ENCODE assay signal across 8 mouse cellular contexts in genomic region chr2:38511487-38512307, GRCm38 (mm10). TPM values are rescaled to one million over a fixed set of nuclear protein-coding genes. Genes with fewer than 3 reads are reported as not detected.
A peak's percentile ranks its signal among the peaks of the same experiment; 100 is the strongest.
DNase-seq lines count a peak whose midpoint lies in the region; ATAC-seq and TF ChIP-seq lines count a peak whose summit lies in the region.

Gene Nek6, plus strand, starts transcription at chr2:38511643.

- peaks cover 42% of the 10 kb centered on the region for H3K4me1 ChIP-seq in embryonic facial prominence, embryonic 13.5 days
- peaks cover 37% of the 10 kb centered on the region for H3K4me1 ChIP-seq in heart, embryonic 11.5 days (ENCODE audit: control insufficient read depth, insufficient read depth, low read length)
- peaks cover 34% of the 10 kb centered on the region for H3K4me1 ChIP-seq in kidney, embryonic 16.5 days (ENCODE audit: insufficient read depth, low read length)
- peaks cover 7 to 20% of the 10 kb centered on the region in 2 experiments; a peak in 3 of 4 replicates for H3K4me1 ChIP-seq in liver, embryonic 14.5 days (replicated peaks; ENCODE audit: control insufficient read depth in 2 of 2, insufficient read depth in 2 of 2, low read length in 1 of 2)
- H3K4me1 ChIP-seq in neural tube, embryonic 11.5 days (ENCODE audit: control insufficient read depth, insufficient read depth, low read length) = peaks cover 21% of the 10 kb centered on the region

- H3K36me3 ChIP-seq in embryonic facial prominence, embryonic 13.5 days = no peaks in the 10 kb centered on the region
- H3K36me3 ChIP-seq in heart, embryonic 11.5 days (ENCODE audit: control insufficient read depth, insufficient read depth, low read length) = no peaks in the 10 kb centered on the region
- H3K36me3 ChIP-seq in kidney, embryonic 16.5 days (ENCODE audit: insufficient read depth, low read length) = no peaks in the 10 kb centered on the region
- H3K36me3 ChIP-seq in liver, embryonic 14.5 days (replicated peaks; ENCODE audit: control insufficient read depth, insufficient read depth, low read depth) = no peaks in the 10 kb centered on the region
- H3K36me3 ChIP-seq in neural tube, embryonic 11.5 days (ENCODE audit: control insufficient read depth, insufficient read depth, low read length) = no peaks in the 10 kb centered on the region

- peak within 1 kb of the TSS; percentile 85 for H3K4me3 ChIP-seq in embryonic facial prominence, embryonic 13.5 days
- H3K4me3 ChIP-seq in heart, embryonic 11.5 days (ENCODE audit: low read depth, low read length) = peak within 1 kb of the TSS; percentile 87
- peak within 1 kb of the TSS; percentile 72 for H3K4me3 ChIP-seq in kidney, embryonic 16.5 days (ENCODE audit: low read length)
- peak within 1 kb of the TSS; percentile 69 to 71 for H3K4me3 ChIP-seq in liver, embryonic 14.5 days (ENCODE audit: insufficient read depth in 1 of 2, low read depth in 2 of 2, low read length in 2 of 2)
- peak within 1 kb of the TSS; percentile 67 for H3K4me3 ChIP-seq in neural tube, embryonic 11.5 days (ENCODE audit: low read depth, low read length)

- peak within 1 kb of the TSS; percentile 92 for H3K9ac ChIP-seq in embryonic facial prominence, embryonic 13.5 days
- peak within 1 kb of the TSS; percentile 95 for H3K9ac ChIP-seq in heart, embryonic 11.5 days (ENCODE audit: low read depth, low read length)
- peak within 1 kb of the TSS; percentile 88 for H3K9ac ChIP-seq in kidney, embryonic 16.5 days (replicated peaks; ENCODE audit: low read length)
- H3K9ac ChIP-seq in liver, embryonic 14.5 days (replicated peaks) = peak within 1 kb of the TSS; percentile 67
- peak within 1 kb of the TSS; percentile 72 for H3K9ac ChIP-seq in neural tube, embryonic 11.5 days (ENCODE audit: low read length)

- TF ChIP-seq EP300 in liver, embryonic 14.5 days (IDR thresholded peaks at IDR 0.05; ENCODE audit: low read depth) = no peak

- peak within 1 kb of the TSS; percentile 82 for H3K4me2 ChIP-seq in embryonic facial prominence, embryonic 13.5 days
- H3K4me2 ChIP-seq in heart, embryonic 11.5 days = peak within 1 kb of the TSS; percentile 91
- H3K4me2 ChIP-seq in kidney, embryonic 16.5 days (replicated peaks; ENCODE audit: low read depth, low read length) = peak within 1 kb of the TSS; percentile 74
- peak within 1 kb of the TSS; percentile 80 for H3K4me2 ChIP-seq in liver, embryonic 14.5 days (ENCODE audit: low read depth)
- peak within 1 kb of the TSS; percentile 83 for H3K4me2 ChIP-seq in neural tube, embryonic 11.5 days (ENCODE audit: low read depth)

- H3K9me3 ChIP-seq in embryonic facial prominence, embryonic 13.5 days = no peaks in the 10 kb centered on the region
- no peaks in the 10 kb centered on the region for H3K9me3 ChIP-seq in heart, embryonic 11.5 days (replicated peaks; ENCODE audit: control insufficient read depth, low read length)
- no peaks in the 10 kb centered on the region for H3K9me3 ChIP-seq in kidney, embryonic 16.5 days (ENCODE audit: low read length)
- H3K9me3 ChIP-seq in liver, embryonic 14.5 days (ENCODE audit: control insufficient read depth, low read length) = no peaks in the 10 kb centered on the region
- no peaks in the 10 kb centered on the region for H3K9me3 ChIP-seq in neural tube, embryonic 11.5 days (ENCODE audit: control insufficient read depth, low read length)

- TF ChIP-seq CTCF in liver, embryonic 14.5 days (IDR thresholded peaks at IDR 0.05; ENCODE audit: low read depth) = no peak

- no peaks in the 10 kb centered on the region for H3K27me3 ChIP-seq in embryonic facial prominence, embryonic 13.5 days
- H3K27me3 ChIP-seq in heart, embryonic 11.5 days (ENCODE audit: control insufficient read depth, insufficient read depth, low read length) = no peaks in the 10 kb centered on the region
- no peaks in the 10 kb centered on the region for H3K27me3 ChIP-seq in kidney, embryonic 16.5 days (ENCODE audit: insufficient read depth, low read length)
- H3K27me3 ChIP-seq in liver, embryonic 14.5 days (ENCODE audit: control insufficient read depth, insufficient read depth, low read length) = peaks cover 23% of the 10 kb centered on the region
- H3K27me3 ChIP-seq in neural tube, embryonic 11.5 days (ENCODE audit: control insufficient read depth, insufficient read depth, low read length) = no peaks in the 10 kb centered on the region

- peak; percentile 54; the same call in 1 of the 2 replicates for ATAC-seq in embryonic facial prominence, embryonic 13.5 days (ENCODE audit: insufficient number of reproducible peaks, insufficient read depth, low FRiP score, low TSS enrichment, low read depth)
- peak; percentile 52 for ATAC-seq in heart, embryonic 11.5 days (replicated peaks; ENCODE audit: insufficient number of reproducible peaks, low FRiP score, low TSS enrichment)
- peak; percentile 79 for ATAC-seq in kidney, embryonic 16.5 days (ENCODE audit: low FRiP score, low TSS enrichment)
- ATAC-seq in liver, embryonic 14.5 days (ENCODE audit: insufficient read depth) = peak; percentile 68
- peak; percentile 71 for ATAC-seq in neural tube, embryonic 11.5 days (ENCODE audit: insufficient read depth, low FRiP score, low TSS enrichment)

- H3K27ac ChIP-seq in embryonic facial prominence, embryonic 13.5 days = peak within 1 kb of the TSS; percentile 90
- H3K27ac ChIP-seq in heart, embryonic 11.5 days (ENCODE audit: low read depth, low read length) = peak within 1 kb of the TSS; percentile 87
- peak within 1 kb of the TSS; percentile 84 for H3K27ac ChIP-seq in kidney, embryonic 16.5 days (ENCODE audit: low read length)
- H3K27ac ChIP-seq in liver, embryonic 14.5 days = no peak within 1 kb of the TSS
- H3K27ac ChIP-seq in neural tube, embryonic 11.5 days (ENCODE audit: low read depth, low read length) = 0 out of 2 replicates have a peak within 1 kb of the TSS, but pooled peaks have one; percentile 39

- under 1% methylated on average over 87 of the region's 90 CpGs for WGBS in embryonic facial prominence, embryonic 13.5 days
- under 1% methylated on average over 90 of the region's 90 CpGs for WGBS in heart, embryonic 11.5 days (ENCODE audit: insufficient replicate concordance)
- under 1% methylated on average over 80 of the region's 90 CpGs for WGBS in kidney, embryonic 16.5 days
- 1% methylated on average over 90 of the region's 90 CpGs for WGBS in liver, embryonic 14.5 days (ENCODE audit: insufficient replicate concordance)
- under 1% methylated on average over 57 of the region's 90 CpGs for WGBS in neural tube, embryonic 11.5 days

- peak; percentile 62 to 71 for DNase-seq in B cell, adult 2 months
- no peak for DNase-seq in adrenal gland, adult 8-10 months
- no peak for DNase-seq in liver, embryonic 14.5 days (ENCODE audit: low read depth in 3 of 3, low spot score in 3 of 3)
- peak; percentile 73 for DNase-seq in neural tube, embryonic 11.5 days (ENCODE audit: low spot score)
- DNase-seq in thymus, adult 18-20 months = peak; percentile 22 to 28

RNA-seq across cellular contexts. Expression of gene Nek6, which starts in this region (rescaled TPM):
- total RNA-seq in adrenal gland, adult 8-10 months (2022) = 10 to 100 TPM in 3 of 4 experiments, 1 to 10 TPM in 1; 9.3 to 27.3 (median 18.6) TPM
- 110 and 114 TPM in 2 replicates for polyA plus RNA-seq in embryonic facial prominence, embryonic 13.5 days (2015; fragmentation: Nextera tagmentation; extraction: Ambion mirVana)
- polyA plus RNA-seq in heart, embryonic 11.5 days (2014; fragmentation: Nextera tagmentation; extraction: Ambion mirVana) = 78.8 and 85.1 TPM in 2 replicates
- 72.1 and 75.3 TPM in 2 replicates for polyA plus RNA-seq in kidney, embryonic 16.5 days (2015; fragmentation: Nextera tagmentation; extraction: Ambion mirVana)
- polyA plus RNA-seq in liver, embryonic 14.5 days (2012; rRNA removed) = 8.6 and 9.7 TPM in 2 replicates
- polyA plus RNA-seq in liver, embryonic 14.5 days (2014; fragmentation: Nextera tagmentation; extraction: Ambion mirVana) = 25.1 and 25.2 TPM in 2 replicates
- 75.1 and 85.6 TPM in 2 replicates for polyA plus RNA-seq in neural tube, embryonic 11.5 days (2014; fragmentation: Nextera tagmentation; extraction: Ambion mirVana)

Comparison
In these comparisons a context has a peak if more than half of its experiments do, and no peak if none do; other contexts are left out.
1. DNase-seq: peak in B cell, adult 2 months (2 of 2), neural tube, embryonic 11.5 days (single experiment) and thymus, adult 18-20 months (2 of 2); none in adrenal gland, adult 8-10 months (single experiment) and liver, embryonic 14.5 days (0 of 3).
2. Peak in every context shown above with its lines, with median percentiles within 50 percentile points of each other: ATAC-seq, H3K4me2 ChIP-seq, H3K4me3 ChIP-seq and H3K9ac ChIP-seq.